Mouse (Mus musculus) myocyte (in vitro differentiated cells): ENCODE data around the gene Syt15. TPM values are rescaled to one million over a fixed set of nuclear protein-coding genes. Genes with fewer than 3 reads are reported as not detected.

Source experiments
- H3K27me3 ChIP-seq: one replicate; pipeline ENCODE4 v1.6.1; 2011; ENCODE audit not compliant: control insufficient read depth, insufficient read depth, insufficient read length
- H3K36me3 ChIP-seq: one replicate; pipeline ENCODE4 v1.6.1; 2011; ENCODE audit not compliant: control insufficient read depth, insufficient read depth
- H3K4me2 ChIP-seq: one replicate; pipeline ENCODE4 v1.6.1; 2011; ENCODE audit warnings: low read depth, control low read depth
- H3K4me3 ChIP-seq: one replicate; pipeline ENCODE4 v1.5.1; 2011; ENCODE audit warnings: mild to moderate bottlenecking, control low read depth, moderate library complexity
- H3K79me2 ChIP-seq: one replicate; pipeline ENCODE4 v1.6.1; 2011; ENCODE audit not compliant: control insufficient read depth, insufficient read depth
- H3ac ChIP-seq: one replicate; pipeline ENCODE4 v1.6.1; 2011; ENCODE audit not compliant: control insufficient read depth, insufficient read length
- CEBPB ChIP-seq: IDR thresholded peaks from 2 replicates; pipeline ENCODE4 v1.6.1; 2011; ENCODE audit warnings: mild to moderate bottlenecking, moderate library complexity; ENCODE audit not compliant: poor library complexity, insufficient read depth, severe bottlenecking
- E2F4 ChIP-seq: IDR thresholded peaks from one replicate; pipeline ENCODE4 v1.6.1; 2011; ENCODE audit warnings: mild to moderate bottlenecking, control low read depth, moderate library complexity; ENCODE audit not compliant: insufficient read depth
- MAX ChIP-seq: IDR thresholded peaks from one replicate; pipeline ENCODE4 v1.6.1; 2011; ENCODE audit warnings: low read depth, mild to moderate bottlenecking, control low read depth
- MYOD1 ChIP-seq, 3 experiments: IDR thresholded peaks; one replicate each; pipeline ENCODE4 v1.6.1; 2011; ENCODE audit warnings: control low read depth in 2 of 3, low read depth in 2 of 3, mild to moderate bottlenecking in 2 of 3, moderate library complexity in 1 of 3; ENCODE audit not compliant: insufficient read length in 2 of 3, control insufficient read depth in 1 of 3
- MYOG ChIP-seq, 3 experiments: IDR thresholded peaks; one replicate each; pipeline ENCODE4 v1.6.1; 2011; ENCODE audit warnings: control low read depth in 2 of 3, low read depth in 2 of 3, mild to moderate bottlenecking in 2 of 3; ENCODE audit not compliant: insufficient read length in 2 of 3, control insufficient read depth in 1 of 3, insufficient read depth in 1 of 3
- POLR2A ChIP-seq: IDR thresholded peaks from one replicate; pipeline ENCODE4 v1.6.1; 2011; ENCODE audit warnings: low read depth, mild to moderate bottlenecking, control low read depth, moderate library complexity; ENCODE audit not compliant: insufficient read length
- POLR2AphosphoS2 ChIP-seq: IDR thresholded peaks from one replicate; pipeline ENCODE4 v1.6.1; 2011; ENCODE audit warnings: low read depth, control low read depth; ENCODE audit not compliant: insufficient read length
- REST ChIP-seq: IDR thresholded peaks from one replicate; pipeline ENCODE4 v1.6.1; 2011; ENCODE audit warnings: mild to moderate bottlenecking, control low read depth, moderate library complexity; ENCODE audit not compliant: insufficient read depth, insufficient read length
- SRF ChIP-seq: IDR thresholded peaks from one replicate; pipeline ENCODE4 v1.6.1; 2011; ENCODE audit warnings: low read depth; ENCODE audit not compliant: control insufficient read depth, insufficient read length
- TCF12 ChIP-seq: IDR thresholded peaks from one replicate; pipeline ENCODE4 v1.6.1; 2011; ENCODE audit warnings: mild to moderate bottlenecking, control low read depth; ENCODE audit not compliant: poor library complexity, insufficient read depth, severe bottlenecking
- TCF3 ChIP-seq: IDR thresholded peaks from one replicate; pipeline ENCODE4 v1.6.1; 2011; ENCODE audit warnings: low read depth, control low read depth; ENCODE audit not compliant: insufficient read length
- USF1 ChIP-seq: IDR thresholded peaks from one replicate; pipeline ENCODE4 v1.6.1; 2011; ENCODE audit warnings: low read depth, mild to moderate bottlenecking, control low read depth, moderate library complexity
- polyA plus RNA-seq: library from polyadenylated mRNA; unstranded; fragments of >200 nt; fragmentation: generic; extraction: Trizol; gene quantifications from one replicate; pipeline ENCODE4 v1.2.1, GENCODE M21; 2012; ENCODE audit warnings: missing spikeins

Gene Syt15
- polyA plus RNA-seq: not detected

DNA sequence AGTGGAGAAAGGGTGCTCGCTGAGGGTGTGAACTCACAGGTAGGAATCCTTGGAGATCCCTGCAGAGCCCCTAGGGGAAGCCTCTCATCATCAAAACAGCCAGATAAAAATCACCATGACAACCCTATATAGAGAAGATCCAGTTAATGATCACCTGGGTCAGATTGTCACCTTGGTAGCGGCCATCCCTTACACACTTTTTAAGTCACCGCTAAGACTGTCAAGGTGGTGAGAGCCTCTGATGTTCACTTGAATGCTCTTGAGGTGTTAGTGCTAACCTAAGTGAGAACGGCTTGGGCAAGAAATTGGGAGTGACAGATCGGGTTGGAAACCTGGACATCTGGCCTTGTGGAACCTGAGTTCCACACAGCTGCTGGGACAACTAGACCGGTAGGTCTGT, at the start of gene Syt15:
Gene Syt15, plus strand, starts transcription at position 301 of the 400 bp plus-strand sequence.
- Histone ChIP-seq H3K4me2 (no peak within 1 kb of the TSS), H3ac (no peak within 1 kb of the TSS), H3K36me3 (no peaks in the 10 kb centered on the region), H3K4me3 (no peak within 1 kb of the TSS), H3K79me2 (no peaks in the 10 kb centered on the region), H3K27me3 (peaks cover 40% of the 10 kb centered on the region)
- TF ChIP-seq MAX: no peak
- TF ChIP-seq MYOG (IDR thresholded peaks at IDR 0.05; ENCODE audit: control insufficient read depth in 1 of 3, insufficient read depth in 1 of 3, insufficient read length in 2 of 3, low read depth in 2 of 3): no peak
- no peak for TF ChIP-seq POLR2AphosphoS2

DNA sequence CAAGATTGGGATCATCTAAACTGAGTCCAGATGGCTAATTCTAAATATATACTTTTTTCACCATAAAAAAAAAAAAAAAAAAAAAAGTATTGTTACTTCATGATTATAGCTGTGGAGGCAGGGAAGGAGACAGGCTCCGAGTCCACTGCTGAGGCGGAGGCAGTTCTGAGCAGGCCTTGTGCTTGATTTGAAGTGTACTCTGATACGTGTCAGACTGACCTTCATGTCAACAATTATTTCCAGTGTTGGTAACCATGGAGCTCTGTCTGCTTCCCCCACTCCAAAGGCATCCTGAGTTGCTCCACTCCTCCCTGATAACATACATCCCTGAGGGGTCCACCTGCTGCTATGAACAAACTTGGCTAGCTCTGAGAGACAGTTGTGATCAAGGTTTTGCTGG, 48.3 kb upstream of the Syt15 start:
- H3K36me3 ChIP-seq: no peaks in the 10 kb centered on the region
- no peak overlapping the region for H3ac ChIP-seq
- H3K4me3 ChIP-seq: no peak overlapping the region
- H3K79me2 ChIP-seq: no peaks in the 10 kb centered on the region
- H3K4me2 ChIP-seq: no peak overlapping the region
- H3K27me3 ChIP-seq: no peaks in the 10 kb centered on the region
- TF ChIP-seq TCF12 (no peak), MYOG (IDR thresholded peaks at IDR 0.05; ENCODE audit: control insufficient read depth in 1 of 3, insufficient read depth in 1 of 3, insufficient read length in 2 of 3, low read depth in 2 of 3) (no peak), TCF3 (no peak)

DNA sequence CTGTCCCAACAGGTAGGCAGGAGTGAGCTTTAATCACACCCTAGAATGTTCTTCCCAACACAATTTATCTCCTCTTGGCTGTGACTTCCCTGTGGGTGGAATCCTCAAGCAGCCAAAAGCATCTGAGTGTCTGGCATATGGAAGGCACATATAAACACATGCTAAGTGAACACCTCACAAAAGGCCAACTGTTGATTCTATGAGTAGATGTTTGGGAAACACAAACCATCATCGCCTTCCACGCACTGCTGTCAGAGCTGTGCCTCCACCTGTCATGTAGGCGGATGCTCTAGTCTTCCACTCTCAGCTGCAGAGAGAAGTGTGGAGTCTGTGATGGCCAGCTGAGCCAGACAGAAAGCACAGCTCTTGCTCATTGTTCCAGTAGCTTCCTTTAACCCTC, 40.0 kb upstream of the Syt15 start:
- no peak overlapping the region for H3K4me3 ChIP-seq
- H3ac ChIP-seq: no peak overlapping the region
- no peak overlapping the region for H3K4me2 ChIP-seq
- no peaks in the 10 kb centered on the region for H3K36me3 ChIP-seq
- no peaks in the 10 kb centered on the region for H3K79me2 ChIP-seq
- TF ChIP-seq MAX (no peak), MYOG (IDR thresholded peaks at IDR 0.05; ENCODE audit: control insufficient read depth in 1 of 3, insufficient read depth in 1 of 3, insufficient read length in 2 of 3, low read depth in 2 of 3) (no peak), MYOD1 (IDR thresholded peaks at IDR 0.05; ENCODE audit: control insufficient read depth in 1 of 3, insufficient read length in 2 of 3, low read depth in 2 of 3) (peak in 1 of 3 experiments; percentile 25)
- no peaks in the 10 kb centered on the region for H3K27me3 ChIP-seq

DNA sequence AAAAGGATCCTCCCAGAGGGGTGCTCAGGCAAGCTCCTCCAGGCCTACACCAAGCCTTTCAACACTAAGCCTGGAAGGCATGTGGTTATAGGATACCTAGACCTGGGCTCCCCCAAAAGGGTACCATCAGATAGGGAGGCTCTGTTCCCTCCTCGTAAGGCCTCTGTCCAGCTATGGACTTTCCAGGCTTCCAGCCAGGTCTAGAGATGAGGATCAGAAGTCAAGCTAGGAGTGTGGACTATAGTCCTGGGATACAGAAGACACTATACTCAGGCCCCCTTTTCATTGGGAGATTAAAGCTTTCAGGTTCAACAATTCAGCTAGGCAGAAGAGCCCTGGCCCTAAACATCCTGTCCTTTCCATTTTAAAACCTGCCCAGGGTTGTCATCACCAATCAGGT, 36.3 kb upstream of the Syt15 start:
- no peaks in the 10 kb centered on the region for H3K36me3 ChIP-seq
- H3K27me3 ChIP-seq: no peaks in the 10 kb centered on the region
- H3K4me3 ChIP-seq: no peak overlapping the region
- TF ChIP-seq E2F4: no peak
- no peak overlapping the region for H3ac ChIP-seq
- no peaks in the 10 kb centered on the region for H3K79me2 ChIP-seq
- no peak overlapping the region for H3K4me2 ChIP-seq

DNA sequence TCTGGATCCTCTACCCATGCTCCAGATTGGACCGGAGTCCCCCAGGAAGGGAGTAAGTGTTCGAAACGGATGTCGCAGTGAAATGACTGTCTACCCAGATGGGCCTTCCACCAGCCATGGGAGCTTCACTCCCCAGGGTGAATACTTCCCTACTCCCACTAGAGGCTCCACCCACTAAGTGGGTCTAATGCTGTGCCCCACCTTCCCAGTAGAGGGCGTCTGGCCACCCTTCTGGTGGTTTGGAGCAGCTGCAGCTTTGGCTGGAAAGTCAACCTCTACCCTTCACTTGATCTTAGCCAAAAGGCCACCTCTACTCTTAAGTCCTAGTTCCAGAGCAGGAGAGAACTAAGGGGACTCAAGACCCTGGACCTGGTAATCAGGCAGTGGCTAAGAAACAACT, 30.8 kb upstream of the Syt15 start:
- Histone ChIP-seq H3K79me2 (no peaks in the 10 kb centered on the region), H3K4me3 (no peak overlapping the region), H3K4me2 (no peak overlapping the region), H3K36me3 (no peaks in the 10 kb centered on the region), H3ac (no peak overlapping the region), H3K27me3 (no peaks in the 10 kb centered on the region)
- TF ChIP-seq POLR2A (no peak), REST (no peak), CEBPB (no peak), MYOG (IDR thresholded peaks at IDR 0.05; ENCODE audit: control insufficient read depth in 1 of 3, insufficient read depth in 1 of 3, insufficient read length in 2 of 3, low read depth in 2 of 3) (no peak), TCF3 (no peak), SRF (no peak), E2F4 (no peak), MAX (no peak)

DNA sequence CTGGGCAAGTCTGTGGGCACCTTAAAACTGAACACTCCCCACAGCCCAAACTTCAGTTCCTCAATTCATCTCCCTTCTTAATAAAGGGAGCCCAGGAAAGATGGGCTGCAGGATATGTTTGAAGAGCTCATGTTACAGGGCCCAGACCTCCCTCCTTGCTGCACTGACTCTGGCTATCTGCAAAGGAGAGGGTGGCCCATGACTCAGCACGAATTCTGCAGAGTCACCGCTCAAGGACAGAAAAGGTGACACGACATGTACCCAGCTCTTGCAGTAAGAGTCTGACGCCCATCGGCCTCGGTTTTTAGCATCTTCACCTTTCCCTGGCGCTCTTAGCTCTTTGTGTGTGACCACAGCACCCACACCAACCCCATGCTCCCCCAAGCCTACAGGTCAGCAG, 29.0 kb upstream of the Syt15 start:
- Histone ChIP-seq H3K79me2 (no peaks in the 10 kb centered on the region), H3K36me3 (no peaks in the 10 kb centered on the region), H3K4me2 (no peak overlapping the region), H3K4me3 (no peak overlapping the region), H3ac (no peak overlapping the region), H3K27me3 (no peaks in the 10 kb centered on the region)
- TF ChIP-seq MYOD1 (IDR thresholded peaks at IDR 0.05; ENCODE audit: control insufficient read depth in 1 of 3, insufficient read length in 2 of 3, low read depth in 2 of 3) (no peak), MYOG (IDR thresholded peaks at IDR 0.05; ENCODE audit: control insufficient read depth in 1 of 3, insufficient read depth in 1 of 3, insufficient read length in 2 of 3, low read depth in 2 of 3) (no peak), CEBPB (no peak), POLR2AphosphoS2 (no peak), SRF (no peak), POLR2A (no peak), MAX (no peak), TCF12 (no peak), REST (no peak), USF1 (no peak), E2F4 (no peak), TCF3 (no peak)
